Mouse (Mus musculus) layer of hippocampus, postnatal 36 days (tissue): ENCODE results near the gene Tmem45a. TPM values are rescaled to one million over a fixed set of nuclear protein-coding genes. Genes with fewer than 3 reads are reported as not detected.
A peak's percentile ranks its signal among the peaks of the same experiment; 100 is the strongest.

Experiments
- DNase-seq, 2 experiments: peaks; one replicate each; pipeline ENCODE4 v3.0.0; 2022
- total RNA-seq, 2 experiments: library from RNA; stranded (reverse); gene quantifications; 2 replicates each; pipeline ENCODE4 v1.2.3; 2021

Gene Tmem45a
- total RNA-seq, 2 experiments from 2014 or later: 2.0 to 2.2 TPM

GRCm38 (mm10) chr16:56795481-56796139 lies 90.4 kb downstream of the Tmem45a start, which contains the start of gene Adgrg7:
Gene Adgrg7 (minus strand): TSS chr16:56795855.
- DNase-seq: no peak

DNA sequence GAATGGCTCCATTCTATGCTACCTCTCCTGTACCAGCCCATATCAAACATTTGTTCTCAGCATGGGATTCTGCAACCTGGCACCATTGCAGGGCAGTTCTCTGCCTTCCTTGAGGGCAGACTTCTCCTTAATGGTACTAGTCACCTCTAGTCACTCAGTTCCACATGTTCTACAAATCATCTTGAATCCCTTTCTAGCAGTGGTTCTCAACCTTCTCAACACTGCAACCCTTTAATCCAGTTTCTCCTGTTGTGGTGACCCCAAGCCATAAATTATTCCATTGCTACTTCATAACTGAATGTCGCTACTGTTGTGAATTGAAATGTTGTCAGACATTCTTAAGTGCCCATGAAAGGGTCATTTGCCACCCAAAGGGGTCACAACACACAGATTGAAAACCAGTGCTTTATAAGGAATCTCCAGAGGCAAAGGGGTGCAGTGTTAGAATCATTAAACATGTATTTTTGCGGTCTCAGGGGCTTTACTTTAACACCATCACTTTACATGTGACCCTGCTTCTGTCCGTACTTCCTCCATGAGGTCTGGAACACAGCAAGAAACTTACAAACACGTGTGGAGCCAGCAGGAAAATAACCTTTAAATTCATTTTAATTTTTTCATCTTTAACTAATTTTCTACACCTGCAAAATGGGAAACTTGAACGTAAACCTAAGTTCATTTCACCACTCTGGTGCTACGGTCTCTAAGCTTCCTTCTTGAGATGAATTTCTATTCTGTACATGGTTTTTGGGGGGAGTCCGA lies 91.4 kb downstream of the Tmem45a start:
- no peak for DNase-seq

- DNase-seq: no peak
These were observed 92.2 kb downstream of the Tmem45a start for GRCm38 (mm10) chr16:56793778-56794177.

GRCm38 (mm10) chr16:56785943-56786342 lies 100.0 kb downstream of the Tmem45a start:
- no peak for DNase-seq

GRCm38 (mm10) chr16:56771163-56772105 lies 114.5 kb downstream of the Tmem45a start:
- DNase-seq: peak; percentile 20 to 25

Other genes with a start within 250 kb of the Tmem45a start
- 10 to 100 TPM; 59.5 to 59.7 TPM for gene Tfg, start 168.7 kb downstream of the Tmem45a start, total RNA-seq
- gene Adgrg7, start 90.3 kb downstream of the Tmem45a start, total RNA-seq: not detected
- gene Lnp1, start 41.9 kb upstream of the Tmem45a start, total RNA-seq: 1 to 10 TPM in 1 of 2 experiments, not detected in 1; 1.8 TPM
- under 1 TPM in 1 of 2 experiments, not detected in 1; 0.25 TPM for gene Tmem45a2, start 185.2 kb upstream of the Tmem45a start, total RNA-seq
- gene Tomm70a, start 235.5 kb upstream of the Tmem45a start, total RNA-seq: 100 to 1,000 TPM in 1 of 2 experiments, 10 to 100 TPM in 1; 98.6 to 101 TPM